Mouse (Mus musculus) hindbrain, embryonic 16.5 days (tissue): ENCODE measurements around the gene Mrps26. TPM values are rescaled to one million over a fixed set of nuclear protein-coding genes. Genes with fewer than 3 reads are reported as not detected.
"Not testable (repeated sequence)": the region's sequence is repeated elsewhere in the genome, so short reads cannot be mapped to it uniquely, and the experiment has no call there.

Experiments used
- ATAC-seq: fragments of 200-750 bp; cut with Nextera tagmentation; 2 replicates; pipeline ENCODE4 v1.8.0; 2017; ENCODE audit warnings: moderate TSS enrichment, moderate library complexity
- H3K27ac ChIP-seq: fragments of 300-500 bp; sonication (generic); 2 replicates; pipeline ENCODE4 v1.5.1; 2014; ENCODE audit warnings: low read depth, mild to moderate bottlenecking, control low read depth, low read length, moderate library complexity
- H3K27me3 ChIP-seq: fragments of 300-500 bp; sonication (generic); replicated peaks from 2 replicates; pipeline ENCODE4 v1.6.1; 2014; ENCODE audit warnings: low read length; ENCODE audit not compliant: control insufficient read depth, insufficient read depth
- H3K36me3 ChIP-seq: fragments of 300-500 bp; sonication (generic); 2 replicates; pipeline ENCODE4 v1.6.1; 2014; ENCODE audit warnings: mild to moderate bottlenecking, low read length, moderate library complexity, mixed read lengths; ENCODE audit not compliant: control insufficient read depth, insufficient read depth
- H3K4me1 ChIP-seq: fragments of 300-500 bp; sonication (generic); 2 replicates; pipeline ENCODE4 v1.6.1; 2014; ENCODE audit warnings: low read depth, low read length; ENCODE audit not compliant: control insufficient read depth, insufficient read depth
- H3K4me2 ChIP-seq: fragments of 300-500 bp; sonication (generic); 2 replicates; pipeline ENCODE4 v1.6.1; 2014; ENCODE audit warnings: mild to moderate bottlenecking, low read length, control low read depth, moderate library complexity
- H3K4me3 ChIP-seq: fragments of 300-500 bp; sonication (generic); 2 replicates; pipeline ENCODE4 v1.5.1; 2014; ENCODE audit warnings: mild to moderate bottlenecking, low read length, control low read depth, moderate library complexity
- H3K9ac ChIP-seq: fragments of 300-500 bp; sonication (generic); 2 replicates; pipeline ENCODE4 v1.6.1; 2014; ENCODE audit warnings: low read depth, mild to moderate bottlenecking, control low read depth, low read length, moderate library complexity
- H3K9me3 ChIP-seq: fragments of 300-500 bp; sonication (generic); 2 replicates; pipeline ENCODE4 v1.6.1; 2014; ENCODE audit warnings: mild to moderate bottlenecking, low read length, moderate library complexity; ENCODE audit not compliant: control insufficient read depth
- WGBS: fragments of 180-500 bp; shearing (Covaris S2); extraction: QIAGEN DNeasy Blood & Tissue Kit; methylation state at CpG from one replicate; pipeline ENCODE4 v1.1.7; 2014; 5-methylcytosine and 5-hydroxymethylcytosine counted together
- polyA plus RNA-seq: library from polyadenylated mRNA; unstranded; fragments of >200 nt; fragmentation: Nextera tagmentation; extraction: Ambion mirVana; gene quantifications from 2 replicates; pipeline ENCODE4 v1.2.1, GENCODE M21; 2015

Mrps26 gene
- 103 and 113 TPM in 2 replicates for polyA plus RNA-seq

DNA sequence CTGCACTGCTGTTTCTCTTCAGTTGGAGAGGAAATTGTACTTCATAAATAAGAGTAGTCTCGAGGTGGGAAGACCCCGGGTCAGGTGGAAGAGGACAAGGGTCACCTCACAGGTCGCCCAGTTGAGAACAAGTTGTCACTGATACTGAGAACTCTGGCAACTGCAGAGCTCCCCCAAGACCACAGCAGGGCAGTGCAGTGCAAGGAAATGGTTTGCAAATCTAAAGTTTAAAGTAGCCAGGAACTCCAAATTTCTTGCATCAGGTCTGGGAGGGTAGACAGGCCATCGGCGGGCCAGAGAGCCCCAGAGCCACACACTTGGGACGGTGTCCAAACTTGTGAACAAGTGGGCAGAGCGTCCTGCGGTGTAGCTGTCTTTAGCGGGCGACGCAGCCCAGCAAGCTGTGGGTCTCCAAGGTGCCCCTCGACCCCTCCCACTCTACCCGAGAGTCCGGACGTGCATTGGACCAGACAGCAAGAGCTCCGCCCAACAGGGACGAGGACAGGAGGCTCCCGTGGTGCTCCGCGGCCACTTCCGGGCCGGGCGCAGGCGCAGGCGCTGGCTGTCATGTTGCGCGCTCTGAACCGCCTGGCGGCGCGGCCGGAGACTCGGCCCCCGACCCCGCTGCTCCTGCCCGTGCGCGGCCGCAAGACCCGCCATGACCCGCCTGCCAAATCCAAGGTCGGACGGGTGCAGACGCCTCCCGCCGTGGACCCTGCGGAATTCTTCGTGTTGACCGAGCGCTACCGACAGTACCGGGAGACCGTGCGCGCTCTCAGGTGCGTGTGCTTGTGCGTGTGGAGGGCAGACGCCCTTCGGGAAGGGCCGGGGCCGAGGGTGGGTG lies at the start of gene Mrps26:
Gene Mrps26 (plus strand): TSS at position 531 of the 844 bp plus-strand sequence.
- ATAC-seq, result peak; percentile 99
- Histone ChIP-seq H3K9me3 (no peaks in the 10 kb centered on the region), H3K9ac (peak within 1 kb of the TSS; percentile 79), H3K4me3 (peak within 1 kb of the TSS; percentile 69), H3K27me3 (no peaks in the 10 kb centered on the region), H3K27ac (peak within 1 kb of the TSS; percentile 65), H3K4me1 (peaks cover 18% of the 10 kb centered on the region), H3K36me3 (peaks cover 7% of the 10 kb centered on the region), H3K4me2 (peak within 1 kb of the TSS; percentile 81)
- WGBS, result under 1% methylated on average over 56 of the region's 61 CpGs

DNA sequence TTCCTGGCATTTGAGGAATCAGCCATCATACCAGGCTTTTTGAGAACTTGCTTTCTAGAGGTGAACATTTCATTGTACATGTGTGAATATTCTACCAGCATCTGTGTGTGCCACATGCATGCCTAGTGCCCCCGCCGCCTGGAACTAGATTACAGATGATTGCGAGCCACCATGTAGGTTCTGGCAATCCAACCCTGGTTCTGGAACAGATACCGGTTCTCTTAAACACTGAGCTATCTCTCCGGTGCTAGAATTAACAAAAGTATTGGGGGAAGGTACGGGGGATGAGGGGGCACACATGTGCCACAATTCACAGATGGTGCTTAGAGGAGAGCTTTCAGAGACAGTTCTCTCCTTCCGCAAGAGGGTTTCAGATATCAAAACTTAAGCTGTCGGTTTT lies 49.6 kb upstream of the Mrps26 start:
- Histone ChIP-seq H3K4me2 (no peak overlapping the region), H3K4me3 (no peak overlapping the region), H3K9me3 (no peaks in the 10 kb centered on the region), H3K4me1 (no peaks in the 10 kb centered on the region; the same call in 1 of the 2 replicates), H3K9ac (no peak overlapping the region), H3K36me3 (peaks cover 6% of the 10 kb centered on the region), H3K27ac (no peak overlapping the region), H3K27me3 (no peaks in the 10 kb centered on the region)
- ATAC-seq, result no peak
- WGBS, result 95% methylated on average over 8 of the region's 8 CpGs

DNA sequence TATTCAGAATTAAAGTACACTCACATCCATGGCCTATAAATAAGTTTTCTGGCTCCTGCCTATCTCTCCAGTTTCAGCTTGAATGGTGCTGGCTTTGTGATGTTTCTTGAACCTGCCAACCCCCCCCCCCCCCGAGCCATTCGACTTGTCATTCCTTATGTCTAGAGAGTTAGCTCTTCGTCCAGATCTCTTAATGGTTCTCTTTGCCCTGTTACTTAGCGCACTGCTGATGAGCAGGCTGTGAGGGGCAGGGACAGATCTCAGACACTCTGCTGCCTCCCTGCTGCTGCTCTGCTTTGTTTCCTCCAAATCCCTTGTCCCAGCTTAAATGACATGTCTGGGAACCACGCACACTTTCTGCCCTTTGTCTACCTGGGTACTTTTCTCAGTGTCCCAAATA lies 47.8 kb upstream of the Mrps26 start:
- 34% methylated on average over 5 of the region's 5 CpGs for WGBS

DNA sequence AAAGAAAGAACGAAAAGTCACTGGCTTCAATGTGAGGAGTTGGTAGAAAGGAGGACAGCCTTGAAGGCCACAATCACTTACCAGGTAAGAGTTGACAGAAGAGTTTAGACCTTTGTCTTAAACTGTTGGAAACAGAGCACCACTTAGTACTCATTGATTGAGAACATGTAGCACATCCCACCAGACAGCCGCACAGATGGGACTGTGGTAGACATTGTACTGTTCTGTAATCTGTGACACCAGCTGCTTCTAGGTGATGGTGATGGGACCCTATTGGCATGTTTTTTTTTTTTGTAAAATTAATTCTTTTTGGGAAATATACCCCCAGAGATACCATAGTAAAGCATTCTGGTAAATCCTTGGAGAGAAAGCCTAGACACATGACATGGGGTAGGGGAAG lies 41.6 kb upstream of the Mrps26 start:
- Histone ChIP-seq H3K9ac (no peak overlapping the region), H3K27me3 (no peaks in the 10 kb centered on the region), H3K27ac (no peak overlapping the region), H3K9me3 (no peaks in the 10 kb centered on the region), H3K4me2 (no peak overlapping the region), H3K4me1 (no peaks in the 10 kb centered on the region), H3K4me3 (no peak overlapping the region), H3K36me3 (peaks cover 25% of the 10 kb centered on the region)
- WGBS, result 97% methylated on average over 2 of the region's 2 CpGs
- no peak for ATAC-seq

More for the DNA sequence above, 47.8 kb upstream of the Mrps26 start:
- no peak overlapping the region for H3K9ac ChIP-seq
- ATAC-seq, result no peak
- H3K4me3 ChIP-seq, result no peak overlapping the region
- no peak overlapping the region for H3K27ac ChIP-seq
- H3K27me3 ChIP-seq, result no peaks in the 10 kb centered on the region
- no peaks in the 10 kb centered on the region for H3K9me3 ChIP-seq
- H3K36me3 ChIP-seq, result peaks cover 10% of the 10 kb centered on the region
- no peaks in the 10 kb centered on the region; the same call in 1 of the 2 replicates for H3K4me1 ChIP-seq
- H3K4me2 ChIP-seq, result no peak overlapping the region

DNA sequence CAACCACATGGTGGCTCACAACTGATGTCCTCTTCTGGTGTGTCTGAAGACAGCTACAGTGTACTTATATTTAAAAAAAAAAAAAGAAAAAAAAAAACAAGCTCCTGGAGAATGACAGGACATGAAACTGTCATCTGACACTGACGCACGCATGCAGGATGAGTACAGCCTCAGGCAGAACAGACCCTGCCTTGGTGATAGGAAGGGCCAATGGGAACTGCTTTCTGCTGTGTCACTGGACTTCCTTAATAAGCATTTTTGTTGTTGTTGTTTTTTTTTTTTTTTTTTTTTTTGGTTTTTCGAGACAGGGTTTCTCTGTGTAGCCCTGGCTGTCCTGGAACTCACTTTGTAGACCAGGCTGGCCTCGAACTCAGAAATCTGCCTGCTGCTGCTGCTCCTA lies 38.1 kb upstream of the Mrps26 start:
- ATAC-seq, H3K9ac ChIP-seq, H3K27ac ChIP-seq, H3K4me3 ChIP-seq, H3K9me3 ChIP-seq, H3K4me2 ChIP-seq, H3K4me1 ChIP-seq, H3K27me3 ChIP-seq: not testable (repeated sequence)
- H3K36me3 ChIP-seq, result peaks cover 15% of the 10 kb centered on the region
- 91% methylated on average over 3 of the region's 4 CpGs for WGBS

DNA sequence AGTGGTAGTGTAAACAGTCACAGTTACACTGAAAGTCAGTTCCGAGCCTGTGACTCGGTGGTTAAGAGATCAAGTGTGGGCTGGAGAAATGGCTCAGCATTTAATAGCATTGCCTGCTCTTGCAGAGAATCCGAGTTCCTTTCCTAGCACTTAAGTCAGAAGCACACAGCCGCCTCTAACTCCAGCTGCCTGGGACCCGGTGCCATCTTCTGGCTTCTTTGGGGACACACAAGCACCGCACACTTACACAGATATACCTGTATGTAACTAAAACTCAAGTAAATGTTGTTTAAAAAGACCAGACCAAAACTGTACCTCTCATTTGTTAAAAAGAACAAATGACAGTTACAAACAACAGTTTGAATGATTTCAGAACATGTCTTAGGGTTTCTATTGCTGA lies 35.1 kb upstream of the Mrps26 start:
- no peaks in the 10 kb centered on the region for H3K4me1 ChIP-seq
- H3K9me3 ChIP-seq, result no peaks in the 10 kb centered on the region
- no peak overlapping the region for H3K4me3 ChIP-seq
- no peak overlapping the region for H3K4me2 ChIP-seq
- no peak for ATAC-seq
- H3K36me3 ChIP-seq, result peaks cover 16% of the 10 kb centered on the region
- no peaks in the 10 kb centered on the region for H3K27me3 ChIP-seq
- WGBS, result 84% methylated on average over 6 of the region's 6 CpGs
- no peak overlapping the region for H3K27ac ChIP-seq
- no peak overlapping the region for H3K9ac ChIP-seq

DNA sequence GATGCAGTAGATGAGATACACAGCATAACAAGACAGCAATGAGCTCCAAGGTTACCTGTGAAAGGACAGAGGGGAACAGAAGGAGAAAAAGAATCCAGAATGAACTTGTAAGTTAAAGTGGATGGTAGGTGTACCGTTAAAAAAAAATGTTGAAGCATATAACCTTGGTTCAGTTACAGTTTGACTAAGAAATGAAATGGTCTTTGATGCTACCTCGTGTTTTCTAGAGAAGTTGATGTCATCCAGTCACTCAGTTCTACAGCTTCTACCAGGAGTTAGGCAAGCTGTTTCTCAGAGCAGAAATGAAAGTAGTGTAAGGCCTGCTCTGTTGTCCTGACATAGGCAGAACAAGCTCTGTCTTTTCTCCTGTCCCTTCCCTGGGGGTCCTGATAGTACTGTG lies 34.3 kb upstream of the Mrps26 start:
- no peak for ATAC-seq
- H3K36me3 ChIP-seq, result peaks cover 18% of the 10 kb centered on the region
- 89% methylated on average over 2 of the region's 2 CpGs for WGBS

DNA sequence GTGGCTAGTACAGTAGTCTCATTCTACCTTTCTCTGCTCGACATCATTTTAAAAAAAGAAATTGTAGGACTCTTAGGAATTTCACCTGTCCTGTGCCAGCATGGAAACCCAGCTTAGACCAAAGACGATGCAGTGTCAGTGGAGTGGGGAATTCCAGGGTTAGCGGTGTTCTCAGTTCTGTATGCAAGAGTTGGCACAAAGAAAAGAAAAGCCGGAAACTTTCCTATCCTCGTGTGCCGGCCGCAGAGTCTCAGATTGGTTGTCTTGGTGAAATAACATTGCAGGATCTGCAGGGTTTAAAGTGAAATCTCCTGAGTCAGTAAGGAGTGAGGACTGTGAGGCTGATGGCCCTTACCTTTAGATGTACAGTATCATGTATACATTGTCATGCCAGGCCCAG lies 33.6 kb upstream of the Mrps26 start:
- 88% methylated on average over 7 of the region's 7 CpGs for WGBS
- Histone ChIP-seq H3K9me3 (no peaks in the 10 kb centered on the region), H3K27ac (no peak overlapping the region), H3K9ac (no peak overlapping the region), H3K4me3 (no peak overlapping the region), H3K4me1 (no peaks in the 10 kb centered on the region), H3K36me3 (peaks cover 21% of the 10 kb centered on the region), H3K27me3 (no peaks in the 10 kb centered on the region), H3K4me2 (no peak overlapping the region)
- no peak for ATAC-seq

More for the DNA sequence above, 34.3 kb upstream of the Mrps26 start:
- Histone ChIP-seq H3K4me1 (no peaks in the 10 kb centered on the region), H3K4me2 (no peak overlapping the region), H3K9me3 (no peaks in the 10 kb centered on the region), H3K27me3 (no peaks in the 10 kb centered on the region), H3K9ac (no peak overlapping the region), H3K4me3 (no peak overlapping the region), H3K27ac (no peak overlapping the region)

DNA sequence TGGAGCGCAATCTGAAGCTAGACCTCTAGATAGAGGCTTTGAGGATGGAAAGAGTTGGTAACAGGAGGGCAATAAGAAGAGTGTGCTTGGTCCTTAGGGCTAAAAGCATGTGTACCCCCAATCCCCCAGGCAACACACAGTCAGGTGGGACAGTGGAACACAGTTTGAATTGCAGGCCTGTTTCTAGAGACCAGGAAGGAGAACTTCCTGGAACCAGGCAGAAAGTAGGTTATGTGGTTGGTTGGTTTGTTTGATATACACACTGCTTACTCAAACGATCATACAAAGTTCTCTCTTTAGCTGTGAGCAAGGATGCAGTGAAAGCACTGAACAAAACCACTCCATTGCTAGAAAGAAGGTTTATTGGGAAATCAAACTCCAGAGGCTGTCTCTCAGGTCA lies 31.3 kb upstream of the Mrps26 start:
- H3K9ac ChIP-seq, result no peak overlapping the region
- no peak for ATAC-seq
- no peak overlapping the region for H3K27ac ChIP-seq
- WGBS, result 85% methylated on average over 2 of the region's 2 CpGs
- no peaks in the 10 kb centered on the region for H3K9me3 ChIP-seq
- H3K36me3 ChIP-seq, result peaks cover 15% of the 10 kb centered on the region
- no peak overlapping the region for H3K4me2 ChIP-seq
- no peak overlapping the region for H3K4me3 ChIP-seq
- H3K4me1 ChIP-seq, result no peaks in the 10 kb centered on the region
- no peaks in the 10 kb centered on the region for H3K27me3 ChIP-seq
